Mouse (Mus musculus) limb, embryonic 11.5 days (tissue): ENCODE measurements around the gene Cela3a. TPM values are rescaled to one million over a fixed set of nuclear protein-coding genes. Genes with fewer than 3 reads are reported as not detected.
A peak's percentile ranks its signal among the peaks of the same experiment; 100 is the strongest.

ENCODE experiments used
- ATAC-seq: fragments of 200-750 bp; cut with Nextera tagmentation; 2 replicates; pipeline ENCODE4 v1.8.0; 2017; ENCODE audit warnings: low read depth; ENCODE audit not compliant: insufficient number of reproducible peaks, low FRiP score, low TSS enrichment
- DNase-seq: peaks from one replicate; pipeline ENCODE4 v3.0.0-alpha.2; 2015; ENCODE audit warnings: low spot score
- H3K27ac ChIP-seq: fragments of 300-500 bp; sonication (generic); replicated peaks from 2 replicates; pipeline ENCODE4 v1.5.1; 2014; ENCODE audit warnings: low read depth, mild to moderate bottlenecking, low read length
- H3K27me3 ChIP-seq: fragments of 300-500 bp; sonication (generic); 2 replicates; pipeline ENCODE4 v1.6.1; 2014; ENCODE audit warnings: mild to moderate bottlenecking, low read length, mixed read lengths; ENCODE audit not compliant: control insufficient read depth, insufficient read depth
- H3K36me3 ChIP-seq: fragments of 300-500 bp; sonication (generic); 2 replicates; pipeline ENCODE4 v1.6.1; 2014; ENCODE audit warnings: mild to moderate bottlenecking, low read length, moderate library complexity, mixed read lengths; ENCODE audit not compliant: control insufficient read depth, insufficient read depth
- H3K4me1 ChIP-seq: fragments of 300-500 bp; sonication (generic); 2 replicates; pipeline ENCODE4 v1.6.1; 2014; ENCODE audit warnings: low read length, mixed read lengths; ENCODE audit not compliant: control insufficient read depth, insufficient read depth
- H3K4me2 ChIP-seq: fragments of 300-500 bp; sonication (generic); 2 replicates; pipeline ENCODE4 v1.6.1; 2014; ENCODE audit warnings: low read depth, mild to moderate bottlenecking, moderate library complexity; ENCODE audit not compliant: severe bottlenecking
- H3K4me3 ChIP-seq: fragments of 300-500 bp; sonication (generic); 2 replicates; pipeline ENCODE4 v1.5.1; 2014; ENCODE audit warnings: low read depth, low read length
- H3K9ac ChIP-seq: fragments of 300-500 bp; sonication (generic); 2 replicates; pipeline ENCODE4 v1.6.1; 2014; ENCODE audit warnings: mild to moderate bottlenecking, low read length
- H3K9me3 ChIP-seq: fragments of 300-500 bp; sonication (generic); 2 replicates; pipeline ENCODE4 v1.6.1; 2016; ENCODE audit warnings: low read length; ENCODE audit not compliant: control insufficient read depth
- WGBS: fragments of 180-500 bp; shearing (Covaris S2); extraction: QIAGEN DNeasy Blood & Tissue Kit; methylation state at CpG from one replicate; pipeline ENCODE4 v1.1.7; 2014; 5-methylcytosine and 5-hydroxymethylcytosine counted together
- polyA plus RNA-seq: library from polyadenylated mRNA; unstranded; fragments of >200 nt; fragmentation: Nextera tagmentation; extraction: Ambion mirVana; gene quantifications from 2 replicates; pipeline ENCODE4 v1.2.1, GENCODE M21; 2014

Gene Cela3a
- polyA plus RNA-seq, 1 experiment from 2014 or later = not detected

DNA sequence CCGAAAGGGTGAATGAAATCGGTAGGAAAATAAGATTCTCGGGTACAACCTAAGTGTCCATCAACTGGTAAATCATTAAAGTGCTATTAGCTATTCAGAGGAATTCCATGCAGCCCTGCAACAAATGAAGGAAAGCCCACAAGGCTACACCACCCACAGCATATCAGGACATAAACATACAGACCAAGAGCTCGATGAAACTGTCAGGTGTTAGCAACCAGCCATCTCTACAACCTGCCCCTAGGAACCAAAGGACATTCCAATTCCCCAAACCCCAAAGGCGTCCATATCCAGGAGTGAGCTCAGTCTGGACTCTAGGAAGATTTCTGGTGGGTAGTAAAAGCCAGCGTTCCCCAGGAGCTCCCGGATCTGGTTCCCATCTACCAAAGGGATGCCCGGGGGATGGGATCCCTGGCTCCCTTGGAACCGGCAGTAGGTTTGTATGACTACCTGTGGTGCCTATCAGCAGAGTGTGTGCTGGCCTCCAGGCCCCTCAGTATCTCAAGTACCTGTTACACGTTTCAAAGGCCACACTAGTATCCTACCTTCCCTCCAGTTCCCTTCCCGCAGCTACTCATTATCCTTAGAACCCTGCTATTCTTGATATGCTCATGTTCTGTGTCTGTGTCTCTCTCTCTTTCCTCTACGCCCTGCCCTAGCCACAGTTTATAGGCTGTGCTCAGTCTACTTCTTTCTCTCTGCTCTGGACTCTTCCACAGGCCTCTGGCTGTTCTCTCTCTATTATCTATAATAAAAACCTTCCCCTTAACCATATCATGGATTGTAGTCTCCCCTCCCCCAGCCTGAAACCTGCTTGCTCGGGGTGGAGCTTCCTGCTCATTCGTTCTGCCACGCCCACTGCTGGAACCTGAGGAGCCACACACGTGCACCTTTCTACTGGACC is 28.6 kb downstream of the Cela3a start:
- H3K4me2 ChIP-seq = 0 out of 2 replicates have a peak overlapping the region, but pooled peaks have one; percentile 7
- no peak for ATAC-seq
- H3K27ac ChIP-seq = no peak overlapping the region
- H3K4me3 ChIP-seq = no peak overlapping the region
- peaks cover 5% of the 10 kb centered on the region; the same call in 1 of the 2 replicates for H3K4me1 ChIP-seq
- DNase-seq = peak; percentile 38
- no peaks in the 10 kb centered on the region for H3K9me3 ChIP-seq
- H3K36me3 ChIP-seq = no peaks in the 10 kb centered on the region
- no peaks in the 10 kb centered on the region for H3K27me3 ChIP-seq
- 29% methylated on average over 14 of the region's 16 CpGs for WGBS
- H3K9ac ChIP-seq = no peak overlapping the region

DNA sequence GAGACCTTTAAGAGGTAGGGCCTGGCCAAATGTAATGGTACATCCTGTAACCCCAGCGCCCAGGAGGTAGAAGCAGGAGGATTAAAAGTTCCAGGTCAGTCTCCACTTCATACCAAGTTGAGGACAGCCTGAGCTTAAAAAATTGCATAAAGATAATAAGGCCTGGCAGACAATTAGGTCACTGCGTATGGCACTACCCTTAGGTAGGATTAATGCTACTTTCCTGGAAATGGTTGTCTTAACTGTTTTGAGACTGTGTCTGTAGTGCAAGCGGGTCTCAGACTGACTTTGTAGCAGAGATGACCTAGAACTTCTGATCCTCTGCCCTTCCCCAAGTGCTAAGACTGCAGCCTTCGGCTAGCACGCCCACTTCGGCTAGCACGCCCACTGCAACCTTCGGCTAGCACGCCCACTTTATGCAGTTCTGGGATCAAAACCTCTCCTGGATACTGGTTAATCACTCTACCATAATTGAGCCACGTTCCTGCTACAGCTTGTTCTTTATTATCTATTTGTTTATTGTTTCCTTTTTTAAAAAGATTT is 29.8 kb downstream of the Cela3a start:
- ATAC-seq = no peak
- H3K36me3 ChIP-seq = no peaks in the 10 kb centered on the region
- H3K9ac ChIP-seq = no peak overlapping the region
- H3K4me3 ChIP-seq = no peak overlapping the region
- DNase-seq = no peak
- peaks cover 11% of the 10 kb centered on the region; the same call in 1 of the 2 replicates for H3K4me1 ChIP-seq
- H3K27me3 ChIP-seq = no peaks in the 10 kb centered on the region
- H3K9me3 ChIP-seq = no peaks in the 10 kb centered on the region
- H3K27ac ChIP-seq = no peak overlapping the region
- H3K4me2 ChIP-seq = no peak overlapping the region
- 86% methylated on average over 10 of the region's 10 CpGs for WGBS

DNA sequence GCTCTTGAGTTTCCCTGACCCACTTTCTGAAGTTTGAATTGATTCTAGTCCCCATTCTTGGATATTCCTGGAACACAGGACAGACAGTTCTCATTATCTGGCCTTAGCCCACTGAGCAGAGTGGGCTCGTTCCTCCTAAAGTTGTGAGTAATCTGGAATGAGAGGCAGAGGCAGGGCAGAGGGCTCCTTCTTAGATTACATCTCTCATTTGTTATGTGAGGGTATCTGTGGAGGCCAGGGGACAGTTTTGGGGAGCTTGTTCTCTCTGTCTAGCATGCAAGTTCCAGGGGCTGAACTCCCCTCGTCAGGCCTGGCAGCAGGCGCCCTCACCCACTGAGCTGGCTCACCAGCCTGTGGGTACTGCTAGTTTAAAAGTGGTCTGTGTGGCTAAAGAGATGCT is 30.5 kb downstream of the Cela3a start:
- no peaks in the 10 kb centered on the region for H3K27me3 ChIP-seq
- H3K4me1 ChIP-seq = peaks cover 11% of the 10 kb centered on the region; the same call in 1 of the 2 replicates
- H3K4me2 ChIP-seq = no peak overlapping the region
- H3K36me3 ChIP-seq = no peaks in the 10 kb centered on the region
- no peaks in the 10 kb centered on the region for H3K9me3 ChIP-seq
- no peak for ATAC-seq
- DNase-seq = no peak
- H3K9ac ChIP-seq = no peak overlapping the region
- no peak overlapping the region for H3K4me3 ChIP-seq
- 81% methylated on average over 3 of the region's 3 CpGs for WGBS
- H3K27ac ChIP-seq = no peak overlapping the region

DNA sequence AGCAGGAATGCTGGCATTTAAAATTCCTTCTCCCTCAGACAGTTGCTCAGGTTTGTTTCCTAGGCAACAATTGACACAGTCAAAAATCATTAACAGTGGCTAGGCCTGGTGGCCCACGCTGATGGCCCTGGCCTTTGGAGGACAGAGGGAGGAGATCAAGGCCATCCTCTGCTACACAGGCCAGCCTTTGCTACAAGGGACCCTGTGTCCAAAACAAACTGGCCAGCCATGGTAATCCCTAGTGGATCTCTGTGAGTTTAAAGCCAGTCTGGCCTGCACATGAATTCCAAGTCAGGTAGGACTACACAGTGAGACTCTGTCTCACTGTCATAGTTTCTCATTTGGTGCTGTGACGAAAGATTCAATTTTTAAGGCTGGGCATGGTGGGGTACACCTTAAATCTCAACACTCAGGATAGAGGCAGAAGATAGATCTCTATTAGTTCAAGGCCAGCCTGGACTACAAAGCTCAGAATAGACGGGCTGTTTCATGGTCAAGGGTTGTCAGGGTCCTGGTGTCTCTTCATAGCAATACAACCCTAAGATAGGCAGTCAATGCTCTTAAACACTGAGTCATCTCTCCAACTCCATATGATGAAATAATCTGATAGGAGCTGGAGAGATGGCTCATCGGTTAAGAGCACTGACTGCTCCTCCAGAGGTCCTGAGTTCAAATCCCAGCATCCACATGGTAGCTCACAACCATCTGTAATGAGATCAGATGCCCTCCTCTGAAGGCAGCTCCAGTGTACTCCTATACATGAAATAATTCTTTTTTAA is 31.9 kb downstream of the Cela3a start:
- peaks cover 11% of the 10 kb centered on the region; the same call in 1 of the 2 replicates for H3K4me1 ChIP-seq
- DNase-seq (no peak), ATAC-seq (no peak)
- H3K36me3 ChIP-seq = no peaks in the 10 kb centered on the region
- 83% methylated on average over 4 of the region's 4 CpGs for WGBS
- no peak overlapping the region for H3K27ac ChIP-seq
- H3K4me3 ChIP-seq = no peak overlapping the region
- H3K27me3 ChIP-seq = no peaks in the 10 kb centered on the region
- no peak overlapping the region for H3K9ac ChIP-seq
- no peaks in the 10 kb centered on the region for H3K9me3 ChIP-seq
- H3K4me2 ChIP-seq = no peak overlapping the region

GRCm38 (mm10) chr4:137376778-137377177 is 32.8 kb downstream of the Cela3a start:
- H3K27ac ChIP-seq = no peak overlapping the region
- DNase-seq (no peak), ATAC-seq (no peak)
- H3K27me3 ChIP-seq = no peaks in the 10 kb centered on the region
- no peaks in the 10 kb centered on the region for H3K36me3 ChIP-seq
- no peak overlapping the region for H3K9ac ChIP-seq
- 80% methylated on average over 2 of the region's 2 CpGs for WGBS
- no peak overlapping the region for H3K4me3 ChIP-seq
- H3K4me2 ChIP-seq = no peak overlapping the region
- H3K9me3 ChIP-seq = no peaks in the 10 kb centered on the region
- H3K4me1 ChIP-seq = peaks cover 11% of the 10 kb centered on the region; the same call in 1 of the 2 replicates

DNA sequence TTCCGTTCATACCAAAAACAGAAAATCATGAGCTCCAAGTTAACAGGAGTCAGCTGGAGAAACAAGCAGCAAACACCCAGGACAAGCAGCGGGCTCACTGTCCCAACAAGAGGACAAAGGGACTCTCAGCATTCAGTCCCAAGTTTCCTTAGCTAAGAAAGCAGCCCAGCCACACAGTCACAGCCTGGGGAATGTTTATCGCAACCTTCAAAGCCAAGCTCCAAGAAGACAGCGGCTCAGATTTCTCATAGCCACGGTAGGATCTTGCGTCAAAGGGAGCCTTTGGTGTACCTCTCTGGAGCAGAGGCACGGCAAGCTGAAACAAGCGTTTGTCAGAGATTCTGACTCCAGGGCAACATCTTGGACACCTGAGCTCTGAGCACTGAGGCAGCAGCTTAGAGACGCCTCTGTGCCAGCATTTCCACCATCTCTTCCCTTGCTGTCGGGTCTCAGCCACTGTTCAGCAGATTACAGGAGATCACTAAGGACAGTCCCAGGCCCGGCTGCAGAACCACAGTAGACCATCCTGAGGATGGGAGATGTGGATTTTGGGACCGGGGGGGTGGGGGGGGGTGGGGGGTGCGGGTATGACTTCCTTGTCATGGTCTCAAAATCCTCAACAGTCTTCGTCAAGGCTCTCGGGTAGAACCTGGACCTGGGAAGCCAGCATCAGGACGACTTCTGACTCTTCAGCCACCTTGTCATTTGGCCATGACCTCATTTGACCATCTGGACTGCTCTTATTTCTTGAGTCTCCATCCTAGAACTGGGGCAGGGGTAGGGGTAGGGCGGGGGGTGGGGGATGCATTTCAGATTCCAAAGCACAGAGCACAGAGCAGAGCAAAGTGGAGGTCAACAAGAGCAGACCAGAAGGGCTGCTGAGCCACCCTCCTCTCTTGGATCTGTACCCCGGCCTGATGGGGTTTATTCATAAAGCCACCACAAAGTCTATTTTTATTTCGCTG is 34.0 kb downstream of the Cela3a start:
- WGBS = 38% methylated on average over 19 of the region's 19 CpGs
- H3K4me2 ChIP-seq = peak overlapping the region; percentile 7; the same call in 1 of the 2 replicates
- H3K4me3 ChIP-seq = no peak overlapping the region

GRCm38 (mm10) chr4:137373711-137374110 is 35.9 kb downstream of the Cela3a start:
- Histone ChIP-seq H3K36me3 (no peaks in the 10 kb centered on the region), H3K27me3 (no peaks in the 10 kb centered on the region), H3K27ac (no peak overlapping the region), H3K4me2 (no peak overlapping the region), H3K4me3 (no peak overlapping the region), H3K9ac (no peak overlapping the region), H3K4me1 (peaks cover 12% of the 10 kb centered on the region; the same call in 1 of the 2 replicates), H3K9me3 (no peaks in the 10 kb centered on the region)
- ATAC-seq (no peak), DNase-seq (no peak)
- 72% methylated on average over 6 of the region's 6 CpGs for WGBS

More for the DNA sequence above, 34.0 kb downstream of the Cela3a start:
- ATAC-seq (0 out of 2 replicates have a peak, but pooled peaks have one; percentile 44), DNase-seq (peak; percentile 60)
- no peaks in the 10 kb centered on the region for H3K9me3 ChIP-seq
- H3K36me3 ChIP-seq = no peaks in the 10 kb centered on the region
- 0 out of 2 replicates have a peak overlapping the region, but pooled peaks have one; percentile 3 for H3K9ac ChIP-seq
- H3K4me1 ChIP-seq = peaks cover 7% of the 10 kb centered on the region; the same call in 1 of the 2 replicates
- H3K27me3 ChIP-seq = no peaks in the 10 kb centered on the region
- peak overlapping the region; percentile 33; the same call in 1 of the 2 replicates for H3K27ac ChIP-seq
